Mouse (Mus musculus) megakaryocyte, embryonic 14.5 days (primary cell): ENCODE measurements at regions not wholly inside any gene's neighbourhood (a gene's known extent, or its start where the extent isn't known, plus 50 kb on each side); places are given as distances from the start of the nearest gene placed in this dataset.

ENCODE experiments used
- FLI1 ChIP-seq: IDR thresholded peaks from 2 replicates; pipeline ENCODE4 v1.6.1; 2012; ENCODE audit warnings: low read length, inconsistent platforms, mixed read lengths
- GATA1 ChIP-seq: IDR thresholded peaks from 3 replicates; pipeline ENCODE4 v1.6.1; 2012; ENCODE audit warnings: mixed read lengths, low read length, inconsistent platforms, borderline replicate concordance

DNA sequence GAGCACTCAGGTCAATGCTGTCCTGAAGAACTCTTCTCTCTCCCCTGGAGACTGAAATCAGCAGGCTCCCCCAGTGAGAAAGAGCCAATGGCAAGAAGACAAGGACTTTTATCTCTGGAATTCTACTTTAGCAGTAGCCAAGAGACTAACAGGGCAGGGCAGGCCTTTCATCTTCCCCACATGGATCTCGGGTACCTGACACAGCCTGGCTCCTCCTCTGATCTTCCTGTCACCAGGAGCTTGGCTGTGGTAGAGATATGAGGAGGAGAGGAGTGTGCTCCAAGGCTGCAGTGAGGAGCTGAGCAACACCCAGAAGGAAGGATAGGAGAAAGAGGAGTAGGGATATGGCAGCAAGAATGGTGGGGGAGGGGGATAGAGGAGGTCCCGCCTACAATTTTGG lies 488.5 kb downstream of the Tns1 start:
- TF ChIP-seq GATA1 (no peak), FLI1 (no peak)
